Mouse (Mus musculus) midbrain, embryonic 16.5 days (tissue): ENCODE data around the gene Psrc1. TPM values are rescaled to one million over a fixed set of nuclear protein-coding genes. Genes with fewer than 3 reads are reported as not detected.

ENCODE experiments used
- ATAC-seq: fragments of 200-750 bp; cut with Nextera tagmentation; 2 replicates; pipeline ENCODE4 v1.8.0; 2017; ENCODE audit warnings: moderate TSS enrichment
- H3K27ac ChIP-seq: fragments of 300-500 bp; sonication (generic); 2 replicates; pipeline ENCODE4 v1.5.1; 2014; ENCODE audit warnings: mild to moderate bottlenecking, low read length, mixed read lengths
- H3K27me3 ChIP-seq: fragments of 300-500 bp; sonication (generic); 2 replicates; pipeline ENCODE4 v1.6.1; 2014; ENCODE audit warnings: low read depth, low read length, mixed read lengths; ENCODE audit not compliant: control insufficient read depth, insufficient read depth
- H3K36me3 ChIP-seq: fragments of 300-500 bp; sonication (generic); 2 replicates; pipeline ENCODE4 v1.6.1; 2014; ENCODE audit warnings: mild to moderate bottlenecking, low read length, moderate library complexity, mixed read lengths; ENCODE audit not compliant: control insufficient read depth, insufficient read depth
- H3K4me1 ChIP-seq: fragments of 300-500 bp; sonication (generic); 2 replicates; pipeline ENCODE4 v1.6.1; 2014; ENCODE audit warnings: mild to moderate bottlenecking, low read length, mixed read lengths; ENCODE audit not compliant: control insufficient read depth, insufficient read depth
- H3K4me2 ChIP-seq: fragments of 300-500 bp; sonication (generic); 2 replicates; pipeline ENCODE4 v1.6.1; 2014; ENCODE audit warnings: mild to moderate bottlenecking, low read length, mixed read lengths
- H3K4me3 ChIP-seq: fragments of 300-500 bp; sonication (generic); 2 replicates; pipeline ENCODE4 v1.5.1; 2014; ENCODE audit warnings: low read depth, mild to moderate bottlenecking, low read length, moderate library complexity, mixed read lengths
- H3K9ac ChIP-seq: fragments of 300-500 bp; sonication (generic); 2 replicates; pipeline ENCODE4 v1.6.1; 2014; ENCODE audit warnings: low read depth, low read length, mixed read lengths
- H3K9me3 ChIP-seq: fragments of 300-500 bp; sonication (generic); replicated peaks from 2 replicates; pipeline ENCODE4 v1.6.1; 2014; ENCODE audit warnings: mild to moderate bottlenecking, low read length, mixed read lengths; ENCODE audit not compliant: control insufficient read depth, poor library complexity, severe bottlenecking
- WGBS: fragments of 180-500 bp; shearing (Covaris S2); extraction: QIAGEN DNeasy Blood & Tissue Kit; methylation state at CpG from one replicate; pipeline ENCODE4 v1.1.7; 2014; 5-methylcytosine and 5-hydroxymethylcytosine counted together
- polyA plus RNA-seq: library from polyadenylated mRNA; unstranded; fragments of >200 nt; fragmentation: Nextera tagmentation; extraction: Ambion mirVana; gene quantifications from 2 replicates; pipeline ENCODE4 v1.2.1, GENCODE M21; 2015

Gene Psrc1
- polyA plus RNA-seq, 1 experiment from 2014 or later = 5.2 TPM

- H3K9me3 ChIP-seq = peaks cover 3% of the 10 kb centered on the region; the same call in 1 of the 2 replicates
- H3K4me2 ChIP-seq = peak overlapping the region; percentile 65
- WGBS = 3% methylated on average over 5 of the region's 5 CpGs
- no peaks in the 10 kb centered on the region for H3K27me3 ChIP-seq
- H3K36me3 ChIP-seq = peaks cover 27% of the 10 kb centered on the region
- H3K9ac ChIP-seq = peak overlapping the region; percentile 79
- peak overlapping the region; percentile 88 for H3K27ac ChIP-seq
- H3K4me3 ChIP-seq = peak overlapping the region; percentile 28
- H3K4me1 ChIP-seq = peaks cover 56% of the 10 kb centered on the region
- ATAC-seq = no peak; the same call in 1 of the 2 replicates
Observed at GRCm38 (mm10) chr3:108410359-108410714, 26.7 kb downstream of the Psrc1 start.

GRCm38 (mm10) chr3:108411026-108411753, 27.6 kb downstream of the Psrc1 start:
- H3K4me3 ChIP-seq = peak overlapping the region; percentile 28
- peaks cover 51% of the 10 kb centered on the region for H3K4me1 ChIP-seq
- H3K27me3 ChIP-seq = no peaks in the 10 kb centered on the region
- H3K9ac ChIP-seq = peak overlapping the region; percentile 79
- peaks cover 3% of the 10 kb centered on the region; the same call in 1 of the 2 replicates for H3K9me3 ChIP-seq
- H3K27ac ChIP-seq = peak overlapping the region; percentile 88
- ATAC-seq = 0 out of 2 replicates have a peak, but pooled peaks have one; percentile 0
- 6% methylated on average over 5 of the region's 5 CpGs for WGBS
- H3K4me2 ChIP-seq = peak overlapping the region; percentile 65
- H3K36me3 ChIP-seq = peaks cover 27% of the 10 kb centered on the region

GRCm38 (mm10) chr3:108411754-108412121, 28.1 kb downstream of the Psrc1 start:
- Histone ChIP-seq H3K4me1 (peaks cover 52% of the 10 kb centered on the region), H3K9ac (peak overlapping the region; percentile 79), H3K27ac (peak overlapping the region; percentile 88), H3K4me3 (peak overlapping the region; percentile 28), H3K9me3 (peaks cover 3% of the 10 kb centered on the region; the same call in 1 of the 2 replicates), H3K27me3 (no peaks in the 10 kb centered on the region), H3K4me2 (peak overlapping the region; percentile 65), H3K36me3 (peaks cover 24% of the 10 kb centered on the region)
- 11% methylated on average over 7 of the region's 8 CpGs for WGBS
- ATAC-seq = peak; percentile 43

- Histone ChIP-seq H3K36me3 (peaks cover 19% of the 10 kb centered on the region), H3K27me3 (no peaks in the 10 kb centered on the region), H3K4me3 (no peak overlapping the region), H3K4me1 (peaks cover 48% of the 10 kb centered on the region), H3K27ac (no peak overlapping the region), H3K4me2 (no peak overlapping the region), H3K9me3 (peaks cover 3% of the 10 kb centered on the region; the same call in 1 of the 2 replicates), H3K9ac (no peak overlapping the region)
- ATAC-seq = no peak
- WGBS = 96% methylated on average over 35 of the region's 35 CpGs
Observed at GRCm38 (mm10) chr3:108413634-108414360, 30.2 kb downstream of the Psrc1 start.

DNA sequence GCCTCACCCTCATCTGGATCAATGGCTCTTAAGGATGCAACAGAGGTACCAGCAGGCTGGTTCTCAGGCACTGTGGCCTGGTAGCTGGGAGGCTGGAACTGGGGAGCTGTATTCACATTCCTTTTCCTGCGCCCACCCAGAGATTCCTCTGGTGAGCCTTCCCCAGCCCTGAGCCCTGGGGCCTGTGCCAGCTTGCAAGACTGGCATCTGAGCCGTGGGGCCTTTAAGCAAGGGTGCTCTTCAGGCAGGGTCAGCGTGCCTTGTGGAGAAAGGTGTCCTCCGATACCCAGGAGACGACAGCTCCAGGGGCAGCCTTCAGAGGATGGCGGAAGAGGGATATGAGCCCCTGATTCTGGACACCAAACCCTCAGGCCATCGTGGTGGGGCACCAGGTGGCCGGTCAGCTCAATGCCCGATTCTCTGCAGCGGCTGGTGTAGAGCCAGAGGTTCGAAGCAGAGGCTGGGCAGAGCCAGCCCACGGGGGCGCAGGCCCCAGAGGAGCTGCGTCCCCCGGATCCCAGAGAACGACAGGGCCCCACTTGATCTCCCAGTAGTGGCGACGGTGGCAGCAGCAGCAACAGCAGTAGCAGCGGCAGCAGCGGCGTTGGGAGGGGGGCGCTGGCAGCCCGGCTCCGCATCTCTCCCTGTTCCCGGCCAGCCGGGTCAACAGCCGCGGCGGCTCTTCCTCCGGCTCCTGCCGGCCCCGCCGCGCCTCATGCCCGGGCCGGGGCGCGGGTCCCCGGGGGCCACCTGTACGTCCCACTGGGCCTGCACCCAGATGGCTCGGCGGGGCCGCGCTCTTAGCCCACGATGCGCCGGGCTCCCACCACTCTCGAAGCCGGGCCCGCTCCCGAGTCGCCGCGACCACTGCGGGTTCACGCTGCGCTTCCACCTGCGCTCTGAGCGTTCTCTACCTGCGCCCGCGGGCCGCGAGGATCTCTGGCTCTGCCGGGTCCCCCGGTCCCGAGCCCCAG, 31.5 kb downstream of the Psrc1 start, which contains the start of gene Celsr2:
Celsr2 (minus strand) TSS at position 696 of the 974 bp plus-strand sequence.
- Histone ChIP-seq H3K4me2 (peak within 1 kb of the TSS; percentile 93), H3K4me3 (peak within 1 kb of the TSS; percentile 92), H3K27me3 (no peaks in the 10 kb centered on the region), H3K36me3 (peaks cover 19% of the 10 kb centered on the region), H3K9ac (peak within 1 kb of the TSS; percentile 97), H3K9me3 (peaks cover 3% of the 10 kb centered on the region; the same call in 1 of the 2 replicates), H3K4me1 (peaks cover 38% of the 10 kb centered on the region), H3K27ac (peak within 1 kb of the TSS; percentile 94)
- ATAC-seq = peak; percentile 37
- 3% methylated on average over 58 of the region's 67 CpGs for WGBS

- H3K9ac ChIP-seq = peak overlapping the region; percentile 97
- ATAC-seq = peak; percentile 87
Observed at GRCm38 (mm10) chr3:108415831-108416223, 32.2 kb downstream of the Psrc1 start.

GRCm38 (mm10) chr3:108423006-108423405, 39.4 kb downstream of the Psrc1 start:
- Histone ChIP-seq H3K27ac (0 out of 2 replicates have a peak overlapping the region, but pooled peaks have one; percentile 73), H3K4me2 (no peak overlapping the region), H3K4me1 (peaks cover 18% of the 10 kb centered on the region), H3K36me3 (peaks cover 19% of the 10 kb centered on the region), H3K4me3 (no peak overlapping the region), H3K9ac (peak overlapping the region; percentile 57; the same call in 1 of the 2 replicates), H3K9me3 (no peaks in the 10 kb centered on the region), H3K27me3 (no peaks in the 10 kb centered on the region)
- ATAC-seq = no peak
- 37% methylated on average over 6 of the region's 6 CpGs for WGBS

More at GRCm38 (mm10) chr3:108415831-108416223, 32.2 kb downstream of the Psrc1 start:
- peak overlapping the region; percentile 94 for H3K27ac ChIP-seq
- H3K4me2 ChIP-seq = peak overlapping the region; percentile 93
- H3K9me3 ChIP-seq = peaks cover 3% of the 10 kb centered on the region; the same call in 1 of the 2 replicates
- peaks cover 32% of the 10 kb centered on the region for H3K4me1 ChIP-seq
- H3K4me3 ChIP-seq = peak overlapping the region; percentile 92
- H3K36me3 ChIP-seq = peaks cover 19% of the 10 kb centered on the region
- WGBS = under 1% methylated on average over 48 of the region's 48 CpGs
- H3K27me3 ChIP-seq = no peaks in the 10 kb centered on the region
